Mouse (Mus musculus): ENCODE results near the gene Igf2bp3. TPM values are rescaled to one million over a fixed set of nuclear protein-coding genes. Genes with fewer than 3 reads are reported as not detected.

Igf2bp3 gene
- total RNA-seq, 2 experiments from 2014 or later = 4.3 to 5.5 TPM

GRCm38 (mm10) chr6:49073304-49074116 is 141.2 kb downstream of the Igf2bp3 start, which contains the start of gene Malsu1:
TSS of gene Malsu1 (plus strand) at chr6:49073795.
- DNase-seq = peak; percentile 93

GRCm38 (mm10) chr6:49068361-49068760 is 146.4 kb downstream of the Igf2bp3 start:
- DNase-seq = no peak

- DNase-seq = peak; percentile 66
Observed at GRCm38 (mm10) chr6:49057053-49058021, 157.4 kb downstream of the Igf2bp3 start.

GRCm38 (mm10) chr6:49056009-49056408 is 158.7 kb downstream of the Igf2bp3 start:
- DNase-seq = no peak

GRCm38 (mm10) chr6:49055256-49055733 is 159.5 kb downstream of the Igf2bp3 start:
- DNase-seq = no peak

- no peak for DNase-seq
Observed at GRCm38 (mm10) chr6:49052191-49052590, 162.6 kb downstream of the Igf2bp3 start.

GRCm38 (mm10) chr6:49050677-49051410 is 163.9 kb downstream of the Igf2bp3 start:
- no peak for DNase-seq

GRCm38 (mm10) chr6:49048395-49048794 is 166.4 kb downstream of the Igf2bp3 start:
- no peak for DNase-seq

- no peak for DNase-seq
Observed at GRCm38 (mm10) chr6:49047848-49048247, 166.9 kb downstream of the Igf2bp3 start.

- no peak for DNase-seq
Observed at GRCm38 (mm10) chr6:49046976-49047375, 167.8 kb downstream of the Igf2bp3 start.

- DNase-seq = no peak
Observed at GRCm38 (mm10) chr6:49046502-49046901, 168.3 kb downstream of the Igf2bp3 start.

- peak; percentile 70 for DNase-seq
Observed at GRCm38 (mm10) chr6:49039470-49040180, 175.1 kb downstream of the Igf2bp3 start.

GRCm38 (mm10) chr6:49037268-49037662 is 177.5 kb downstream of the Igf2bp3 start:
- DNase-seq = peak; percentile 17

- peak; percentile 24 for DNase-seq
Observed at GRCm38 (mm10) chr6:49036275-49037267, 178.2 kb downstream of the Igf2bp3 start, which contains the start of gene Gpnmb. TSS of gene Gpnmb (plus strand) at chr6:49036546.

Other genes starting within 250 kb of the Igf2bp3 start
- gene Doxl2, start 240.0 kb downstream of the Igf2bp3 start, total RNA-seq (2021) = not detected
- gene Svs1, start 228.1 kb downstream of the Igf2bp3 start, total RNA-seq (2021) = not detected
- 1 to 10 TPM; 1.8 to 2.4 TPM for gene Gpnmb, start 178.4 kb downstream of the Igf2bp3 start, total RNA-seq (2021)
- gene Malsu1, start 141.2 kb downstream of the Igf2bp3 start, total RNA-seq (2021) = 10 to 100 TPM; 50.7 to 56.9 TPM
- 10 to 100 TPM; 20.7 to 30.8 TPM for gene Tra2a, start 49.1 kb upstream of the Igf2bp3 start, total RNA-seq (2021)
- 1 to 10 TPM; 2.0 TPM for gene Ccdc126, start 104.3 kb upstream of the Igf2bp3 start, total RNA-seq (2021)
- gene Fam221a, start 152.8 kb upstream of the Igf2bp3 start, total RNA-seq (2021) = 1 to 10 TPM; 2.0 to 2.5 TPM
- under 1 TPM; 0.14 to 0.45 TPM for gene Stk31, start 180.6 kb upstream of the Igf2bp3 start, total RNA-seq (2021)

Measured in gastrocnemius, postnatal 10 days (tissue).